Mouse (Mus musculus): Measurements from ENCODE around the gene Pcyt1a. TPM values are rescaled to one million over a fixed set of nuclear protein-coding genes. Genes with fewer than 3 reads are reported as not detected.

The Pcyt1a gene
- polyA plus RNA-seq, 1 experiment from 2014 or later, result 29.7 TPM

DNA sequence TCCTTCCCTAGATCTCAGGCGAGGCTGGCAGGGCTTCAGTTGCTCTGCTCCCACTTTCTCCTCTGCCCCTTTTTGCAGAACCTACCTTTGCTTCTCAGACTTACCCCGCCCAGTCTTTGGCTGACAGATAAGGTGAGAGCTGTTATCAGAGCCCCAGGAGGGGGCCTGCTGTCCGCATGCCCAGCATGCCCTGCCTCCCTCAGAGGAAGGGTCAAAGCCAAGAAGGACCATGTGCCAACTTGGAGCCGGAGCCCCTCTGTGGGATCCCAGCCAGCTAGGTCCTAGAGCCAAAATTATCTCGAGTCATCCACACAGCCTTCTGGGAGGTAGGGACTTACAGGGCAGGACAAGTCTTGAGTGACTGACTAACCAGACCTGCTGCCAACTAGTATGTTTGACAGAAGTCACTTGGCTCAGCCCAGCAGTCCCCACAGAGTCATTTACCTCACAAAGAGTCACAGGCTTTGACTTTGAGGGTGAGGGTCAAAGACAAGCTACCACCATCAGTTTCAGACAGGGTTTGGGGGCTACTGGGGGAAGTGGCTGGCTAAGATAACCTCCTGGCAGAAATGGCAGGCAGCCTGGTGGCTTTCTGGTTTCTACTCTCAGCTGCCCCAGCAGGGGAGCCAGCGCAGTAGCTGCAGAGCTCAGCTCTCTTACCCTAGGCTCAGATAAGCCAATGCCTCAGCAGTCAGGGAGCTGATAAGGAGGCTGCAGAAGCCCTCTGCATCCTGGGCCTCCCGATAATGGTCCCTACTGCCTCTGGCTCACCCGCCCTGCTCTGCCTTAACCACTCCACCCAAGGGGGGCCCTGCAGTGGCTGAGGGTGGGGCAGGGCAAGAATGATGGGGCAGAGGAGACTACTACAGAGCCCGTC, 78.6 kb downstream of the Pcyt1a start:
- H3K27me3 ChIP-seq, result no peaks in the 10 kb centered on the region
- ChIA-PET POLR2A (no interaction called here), CTCF (interaction anchor here (1.5 to 2.4 kb wide), 3 partner anchors 10 to 113 kb away, joined by 4 to 14 read pairs (median 5); no protein-coding TSS in a partner anchor)
- TF ChIP-seq CTCF (IDR thresholded peaks at IDR 0.05), result no peak
- ATAC-seq, result no peak
- DNase-seq (ENCODE audit: low read depth, low spot score), result no peak
- in situ Hi-C loops (cut with MboI; ENCODE audit: low pct_unique_long_range_greater_than_20kb), result no loop called here

DNA sequence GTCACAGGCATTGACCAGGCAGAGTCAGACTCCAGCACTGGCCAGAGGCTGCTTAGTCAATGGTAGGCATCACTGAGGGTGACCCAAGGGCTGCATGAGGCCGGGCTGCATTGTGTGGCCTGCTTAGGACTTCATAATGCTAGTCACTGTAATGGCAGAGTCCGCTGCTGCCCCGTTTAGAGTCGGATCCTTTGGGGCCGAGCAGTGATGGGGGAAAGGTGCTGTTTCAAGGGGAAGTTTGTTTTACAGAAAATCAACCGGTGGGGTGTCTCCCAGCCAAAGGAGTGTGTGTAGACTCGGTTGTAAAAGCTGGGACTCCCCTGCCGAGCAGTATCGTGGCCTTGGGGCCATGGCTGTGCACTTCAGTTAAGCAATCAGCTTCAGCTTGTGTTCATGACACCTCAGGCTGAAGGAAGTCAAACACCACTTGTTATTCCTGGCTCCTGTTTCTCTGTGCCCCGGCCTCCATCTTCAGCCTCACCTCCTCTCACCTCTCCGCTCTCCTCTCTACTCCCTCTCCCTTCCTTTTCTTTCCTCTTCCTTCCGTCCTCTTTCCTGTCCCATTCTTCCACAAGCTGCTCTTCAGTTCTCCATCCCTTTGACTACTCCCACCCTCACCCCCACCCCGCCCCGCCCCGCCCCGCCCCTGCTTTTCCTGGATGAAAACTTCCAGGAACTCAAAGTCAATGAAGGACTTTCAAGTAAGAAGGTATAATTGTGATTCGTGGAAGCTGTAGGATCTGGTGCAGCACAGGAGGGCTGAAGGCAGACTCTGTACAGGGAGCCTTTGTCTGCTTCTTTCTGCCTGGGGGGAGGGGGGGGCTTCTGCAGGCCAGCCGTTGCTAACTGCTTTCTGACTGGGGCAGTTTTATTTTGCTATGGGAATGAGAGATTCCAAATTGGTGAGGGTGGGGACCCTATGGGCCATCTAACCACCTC, 79.9 kb downstream of the Pcyt1a start:
- in situ Hi-C loops (cut with MboI; ENCODE audit: low pct_unique_long_range_greater_than_20kb), result loop anchor here (5.0 kb wide), 1 partner anchor 177 kb away; no protein-coding TSS in a partner anchor
- CTCF ChIA-PET, result interaction anchor here (1.2 to 2.1 kb wide), 2 partner anchors 11 to 14 kb away, joined by 3 to 8 read pairs; no protein-coding TSS in a partner anchor
- POLR2A ChIA-PET, result no interaction called here
- H3K27me3 ChIP-seq, result no peaks in the 10 kb centered on the region
- DNase-seq (ENCODE audit: low read depth, low spot score) (no peak), ATAC-seq (no peak)
- TF ChIP-seq CTCF (IDR thresholded peaks at IDR 0.05), result no peak

DNA sequence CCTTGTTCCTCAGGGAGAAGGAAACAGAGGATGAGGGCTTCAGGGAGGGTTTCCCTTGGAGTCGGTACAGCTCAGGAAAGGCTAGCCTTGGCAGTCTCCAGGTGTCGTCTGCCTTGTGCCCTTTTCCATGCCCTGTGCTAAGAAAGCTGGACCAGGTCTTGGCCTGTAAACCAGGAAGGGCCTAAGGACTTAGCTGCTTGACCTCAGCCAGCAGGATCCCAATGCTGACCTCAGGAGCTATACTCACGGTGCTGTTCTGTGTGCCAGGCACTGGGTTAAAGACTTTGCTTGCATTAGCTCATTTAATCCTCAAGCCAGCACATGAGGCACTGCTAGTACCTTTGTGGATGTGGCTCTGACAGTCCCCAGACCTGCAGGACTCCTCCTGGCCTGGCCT, 80.6 kb downstream of the Pcyt1a start:
- ATAC-seq, result no peak
- POLR2A ChIA-PET, result no interaction called here

DNA sequence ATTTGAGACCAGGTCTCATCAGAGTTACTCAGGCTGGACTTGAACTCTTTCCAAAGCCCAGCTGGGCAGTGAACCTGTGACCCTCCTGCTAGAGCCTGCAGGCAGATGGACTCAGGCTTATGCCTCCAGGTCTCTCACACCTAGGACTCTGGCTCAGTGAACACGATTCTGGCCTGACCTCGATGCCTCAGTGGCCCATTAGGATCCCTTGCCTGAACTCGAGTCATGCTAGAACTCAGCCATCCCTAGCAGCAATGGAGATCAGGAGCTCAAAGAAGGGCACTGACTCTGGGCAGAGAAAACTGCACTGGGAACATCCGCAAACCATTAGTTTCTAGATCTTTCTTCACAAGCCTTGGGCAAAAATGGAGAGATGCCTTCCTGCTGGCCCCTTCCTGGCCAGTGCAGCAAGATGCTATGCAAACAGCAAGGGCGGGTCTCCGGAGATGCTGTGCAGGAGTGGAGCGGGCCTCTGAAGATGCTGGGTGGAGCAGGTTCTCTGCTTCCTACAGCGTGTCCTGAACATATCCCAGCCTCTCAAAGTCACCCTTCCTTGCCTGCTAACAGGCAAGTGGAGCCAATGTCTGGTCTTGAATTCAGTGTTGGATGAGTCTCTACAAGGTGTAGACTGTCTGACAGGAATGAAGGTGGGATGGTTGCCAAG, 81.2 kb downstream of the Pcyt1a start:
- ATAC-seq, result no peak
- DNase-seq (ENCODE audit: low read depth, low spot score), result no peak
- in situ Hi-C loops (cut with MboI; ENCODE audit: low pct_unique_long_range_greater_than_20kb), result loop anchor here (5.0 kb wide), 1 partner anchor 175 kb away; no protein-coding TSS in a partner anchor
- H3K27me3 ChIP-seq, result no peaks in the 10 kb centered on the region
- ChIA-PET CTCF (interaction anchor here (1.2 to 2.1 kb wide), 2 partner anchors 12 kb away, joined by 3 to 8 read pairs; no protein-coding TSS in a partner anchor), POLR2A (no interaction called here)
- no peak for TF ChIP-seq CTCF (IDR thresholded peaks at IDR 0.05)

More for the DNA sequence above, 80.6 kb downstream of the Pcyt1a start:
- H3K27me3 ChIP-seq, result no peaks in the 10 kb centered on the region
- in situ Hi-C loops (cut with MboI; ENCODE audit: low pct_unique_long_range_greater_than_20kb), result loop anchor here (5.0 kb wide), 1 partner anchor 176 kb away; no protein-coding TSS in a partner anchor
- TF ChIP-seq CTCF (IDR thresholded peaks at IDR 0.05), result no peak
- CTCF ChIA-PET, result interaction anchor here (1.2 to 2.1 kb wide), 2 partner anchors 12 to 13 kb away, joined by 3 to 8 read pairs; no protein-coding TSS in a partner anchor
- no peak for DNase-seq (ENCODE audit: low read depth, low spot score)

DNA sequence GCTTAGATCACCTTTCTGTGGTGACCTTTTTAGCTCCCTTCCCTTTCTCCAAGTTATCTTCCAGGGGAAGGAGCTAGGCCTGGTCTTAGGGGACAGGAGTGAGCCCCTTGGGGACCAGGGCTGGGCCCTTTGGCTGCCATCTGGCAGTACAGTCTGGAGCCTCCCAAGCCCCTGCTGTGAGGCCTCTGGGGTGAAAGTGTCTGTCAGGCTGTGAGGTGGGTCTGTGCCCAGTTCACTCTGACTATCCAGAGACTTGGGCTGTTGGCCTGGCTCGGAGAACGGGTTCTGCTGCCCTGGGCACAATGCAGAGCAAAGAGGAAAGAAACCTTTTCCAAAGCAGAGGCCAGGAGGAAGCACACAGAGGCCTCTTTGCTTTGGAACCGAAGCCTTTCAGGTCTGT, 82.2 kb downstream of the Pcyt1a start:
- POLR2A ChIA-PET, result no interaction called here
- DNase-seq (ENCODE audit: low read depth, low spot score), result no peak
- H3K27me3 ChIP-seq, result no peaks in the 10 kb centered on the region
- CTCF ChIA-PET, result interaction anchor here (1.0 kb wide), 1 partner anchor 13 kb away, joined by 3 read pairs; no protein-coding TSS in a partner anchor
- in situ Hi-C loops (cut with MboI; ENCODE audit: low pct_unique_long_range_greater_than_20kb), result loop anchor here (5.0 kb wide), 1 partner anchor 174 kb away; no protein-coding TSS in a partner anchor
- no peak for ATAC-seq
- TF ChIP-seq CTCF (IDR thresholded peaks at IDR 0.05), result no peak

DNA sequence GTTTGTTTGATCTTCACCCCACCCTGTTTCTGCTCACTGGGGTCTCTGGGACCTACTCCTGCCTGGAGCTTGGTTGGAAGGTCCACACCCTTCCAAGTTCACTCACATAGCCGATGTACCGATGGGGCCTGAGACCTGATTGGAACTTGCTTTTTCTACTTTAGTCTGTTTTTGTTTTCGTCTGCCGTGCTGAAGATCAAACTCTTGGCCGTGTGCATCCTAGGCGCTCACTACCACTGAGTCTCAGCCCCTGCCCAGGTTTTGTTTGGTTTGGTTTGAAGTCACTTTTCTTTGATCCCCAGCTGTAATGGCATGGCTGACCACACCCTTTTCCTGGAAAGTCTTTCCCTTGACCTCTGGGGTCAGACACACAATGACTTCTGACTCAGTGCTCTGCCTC, 82.7 kb downstream of the Pcyt1a start:
- ChIA-PET CTCF (interaction anchor here (1.0 kb wide), 1 partner anchor 13 kb away, joined by 3 read pairs; no protein-coding TSS in a partner anchor), POLR2A (no interaction called here)
- in situ Hi-C loops (cut with MboI; ENCODE audit: low pct_unique_long_range_greater_than_20kb), result loop anchor here (5.0 kb wide), 1 partner anchor 174 kb away; no protein-coding TSS in a partner anchor

DNA sequence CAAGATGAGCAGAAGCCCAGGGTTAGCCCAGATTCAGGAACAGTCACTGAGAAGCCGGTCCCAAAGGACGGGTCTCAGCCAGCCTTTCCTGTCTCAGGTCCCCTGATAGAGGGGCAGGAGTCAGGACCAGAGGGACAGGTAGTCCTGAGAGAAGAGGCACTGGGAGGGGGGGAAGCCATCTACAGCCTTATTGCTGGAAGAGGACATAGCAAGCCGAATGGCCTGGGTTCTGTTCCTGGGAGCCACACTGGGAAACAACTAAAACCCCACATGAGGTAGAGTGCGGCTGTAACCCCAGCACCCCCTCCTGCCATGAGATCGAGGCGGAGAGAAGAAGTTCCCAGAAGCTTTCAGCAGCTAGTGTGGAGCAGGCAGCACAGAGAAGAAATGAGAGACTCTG, 83.2 kb downstream of the Pcyt1a start:
- ChIA-PET CTCF (no interaction called here), POLR2A (no interaction called here)
- TF ChIP-seq CTCF (IDR thresholded peaks at IDR 0.05), result no peak
- ATAC-seq (no peak), DNase-seq (ENCODE audit: low read depth, low spot score) (no peak)
- no peaks in the 10 kb centered on the region for H3K27me3 ChIP-seq
- in situ Hi-C loops (cut with MboI; ENCODE audit: low pct_unique_long_range_greater_than_20kb), result loop anchor here (5.0 kb wide), 1 partner anchor 173 kb away; no protein-coding TSS in a partner anchor

More for the DNA sequence above, 82.7 kb downstream of the Pcyt1a start:
- DNase-seq (ENCODE audit: low read depth, low spot score), result no peak
- TF ChIP-seq CTCF (IDR thresholded peaks at IDR 0.05), result no peak
- no peaks in the 10 kb centered on the region for H3K27me3 ChIP-seq
- ATAC-seq, result no peak

DNA sequence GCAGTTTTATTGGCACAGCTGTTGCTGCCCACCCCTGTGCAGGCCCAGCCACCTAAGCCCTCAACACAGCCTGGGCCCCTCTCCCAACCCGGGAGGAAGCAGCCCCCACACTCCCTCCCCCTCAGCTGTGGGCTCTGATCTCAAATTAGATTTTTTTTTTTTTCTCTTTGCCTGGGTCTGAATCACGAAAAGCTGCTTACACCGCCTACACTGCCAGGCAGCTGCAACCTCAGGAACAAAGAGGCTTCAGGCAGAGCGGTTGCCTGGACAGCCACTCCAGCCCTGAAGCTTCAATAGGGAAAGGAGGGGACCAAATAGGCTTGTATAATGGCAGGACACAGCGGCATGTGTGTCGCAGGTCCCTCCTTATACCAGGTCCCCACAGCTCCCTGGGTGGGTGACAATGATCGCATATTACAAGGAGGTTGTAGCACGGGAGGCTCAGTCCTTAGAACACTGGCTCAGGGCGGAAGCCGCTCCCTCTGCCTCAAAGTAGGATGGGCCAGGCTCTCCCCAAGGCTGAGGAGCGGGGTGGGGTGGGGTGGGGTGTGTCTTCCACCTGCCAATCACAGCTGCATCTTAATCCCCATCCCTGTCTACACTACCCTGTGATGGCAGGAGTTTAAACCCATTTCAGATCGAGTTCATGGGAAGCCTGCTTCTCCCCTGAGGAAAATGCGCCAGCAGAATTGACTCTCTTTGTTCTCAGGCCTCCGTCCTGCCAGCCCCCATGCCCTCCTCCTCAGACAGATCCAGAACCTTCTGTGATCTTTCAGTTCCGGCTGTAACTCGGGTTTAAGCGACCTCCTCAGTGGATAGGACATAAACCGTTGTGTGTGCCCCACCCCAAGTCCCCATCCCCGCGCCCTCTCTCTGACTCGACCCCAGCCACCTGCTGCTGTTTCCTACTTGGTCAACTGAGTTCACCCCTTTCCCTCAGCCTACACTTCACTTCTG, 85.6 kb downstream of the Pcyt1a start:
- TF ChIP-seq CTCF (IDR thresholded peaks at IDR 0.05), result no peak
- DNase-seq (ENCODE audit: low read depth, low spot score) (no peak), ATAC-seq (no peak)
- H3K27me3 ChIP-seq, result no peaks in the 10 kb centered on the region
- in situ Hi-C loops (cut with MboI; ENCODE audit: low pct_unique_long_range_greater_than_20kb), result no loop called here
- CTCF ChIA-PET, result interaction anchor here (1.0 to 1.3 kb wide), 2 partner anchors 8 to 167 kb away, joined by 3 read pairs; no protein-coding TSS in a partner anchor
- POLR2A ChIA-PET, result no interaction called here
